Mouse (Mus musculus) forebrain, embryonic 12.5 days (tissue): ENCODE results near the gene Gm17332. TPM values are rescaled to one million over a fixed set of nuclear protein-coding genes. Genes with fewer than 3 reads are reported as not detected.
"Not testable (repeated sequence)": the region's sequence is repeated elsewhere in the genome, so short reads cannot be mapped to it uniquely, and the experiment has no call there.

ENCODE experiments used
- ATAC-seq: fragments of 200-750 bp; cut with Nextera tagmentation; 2 replicates; pipeline ENCODE4 v1.8.0; 2017; ENCODE audit warnings: moderate TSS enrichment; ENCODE audit not compliant: low FRiP score
- H3K27ac ChIP-seq: fragments of 300-500 bp; sonication (generic); 2 replicates; pipeline ENCODE4 v1.5.1; 2016; ENCODE audit warnings: mild to moderate bottlenecking
- H3K27me3 ChIP-seq: fragments of 300-500 bp; sonication (generic); 2 replicates; pipeline ENCODE4 v1.6.1; 2016; ENCODE audit warnings: mild to moderate bottlenecking
- H3K36me3 ChIP-seq: fragments of 300-500 bp; sonication (generic); replicated peaks from 2 replicates; pipeline ENCODE4 v1.6.1; 2016; ENCODE audit warnings: mild to moderate bottlenecking
- H3K4me1 ChIP-seq: fragments of 300-500 bp; sonication (generic); 2 replicates; pipeline ENCODE4 v1.6.1; 2016
- H3K4me2 ChIP-seq: fragments of 300-500 bp; sonication (generic); 2 replicates; pipeline ENCODE4 v1.6.1; 2016; ENCODE audit warnings: mild to moderate bottlenecking, moderate library complexity
- H3K4me3 ChIP-seq: fragments of 300-500 bp; sonication (generic); replicated peaks from 2 replicates; pipeline ENCODE4 v1.5.1; 2016; ENCODE audit warnings: mild to moderate bottlenecking
- H3K9ac ChIP-seq: fragments of 300-500 bp; sonication (generic); 2 replicates; pipeline ENCODE4 v1.6.1; 2016; ENCODE audit warnings: mild to moderate bottlenecking
- H3K9me3 ChIP-seq: fragments of 300-500 bp; sonication (generic); 2 replicates; pipeline ENCODE4 v1.6.1; 2016
- WGBS: fragments of 180-500 bp; shearing (Covaris S2); methylation state at CpG from one replicate; pipeline ENCODE4 v1.1.7; 2016; 5-methylcytosine and 5-hydroxymethylcytosine counted together
- polyA plus RNA-seq: library from polyadenylated mRNA; unstranded; fragments of >200 nt; fragmentation: Nextera tagmentation; extraction: Ambion mirVana; gene quantifications from 2 replicates; pipeline ENCODE4 v1.2.1, GENCODE M21; 2016

The Gm17332 gene
- polyA plus RNA-seq, 1 experiment from 2014 or later, result not detected

DNA sequence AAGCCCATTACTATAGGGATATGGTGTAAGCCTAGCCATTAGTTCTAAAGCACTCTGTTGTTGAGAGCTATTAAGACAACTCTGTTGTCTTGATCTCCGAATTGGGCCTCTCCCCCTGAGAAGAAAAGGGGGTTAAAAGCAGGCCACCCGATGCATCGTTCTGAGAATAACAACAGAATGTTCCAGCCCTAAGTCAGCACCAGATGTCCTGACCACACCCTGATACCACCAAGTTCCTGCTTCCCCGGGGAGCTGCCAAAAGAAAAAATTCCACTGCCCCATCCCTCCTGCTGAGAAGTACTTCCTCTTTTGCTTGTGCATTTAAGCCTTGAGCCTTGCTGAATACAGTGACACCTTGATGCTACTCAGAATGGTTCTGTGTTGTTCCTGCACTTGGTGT is 48.5 kb downstream of the Gm17332 start:
- WGBS, result 63% methylated on average over 4 of the region's 4 CpGs
- H3K4me2 ChIP-seq, H3K9me3 ChIP-seq, H3K4me3 ChIP-seq, ATAC-seq, H3K27me3 ChIP-seq, H3K27ac ChIP-seq, H3K9ac ChIP-seq, H3K4me1 ChIP-seq, H3K36me3 ChIP-seq: not testable (repeated sequence)

Other genes starting within 250 kb of the Gm17332 start
- gene Erlec1, start 228.1 kb downstream of the Gm17332 start, polyA plus RNA-seq, result 9.9 and 10.5 TPM in 2 replicates
- gene Chac2, start 196.1 kb downstream of the Gm17332 start, polyA plus RNA-seq, result 17.6 and 18.6 TPM in 2 replicates
- 1.6 and 2.1 TPM in 2 replicates for gene Stc2, start 187.6 kb upstream of the Gm17332 start, polyA plus RNA-seq